Mouse (Mus musculus) A20 (cell line): ENCODE results near the gene Polr3a.
"Not testable (repeated sequence)": the region's sequence is repeated elsewhere in the genome, so short reads cannot be mapped to it uniquely, and the experiment has no call there.

Source experiments
- DNase-seq: peaks from one replicate; pipeline ENCODE4 v3.0.0-alpha.2; 2011; ENCODE audit warnings: low read depth, low spot score

Polr3a gene

GRCm38 (mm10) chr14:24493256-24493655 lies 6.4 kb upstream of the Polr3a start:
- no peak for DNase-seq

- DNase-seq = peak; percentile 48
Measured at GRCm38 (mm10) chr14:24491266-24491981, 4.6 kb upstream of the Polr3a start.

GRCm38 (mm10) chr14:24490468-24491265 lies 3.8 kb upstream of the Polr3a start:
- DNase-seq = peak; percentile 95

- DNase-seq = not testable (repeated sequence)
Measured at GRCm38 (mm10) chr14:24489772-24490171, 2.9 kb upstream of the Polr3a start.

- no peak for DNase-seq
Measured at GRCm38 (mm10) chr14:24486241-24486767, 554 bp downstream of the Polr3a start.

- DNase-seq = no peak
Measured at GRCm38 (mm10) chr14:24468806-24469205, 18.1 kb downstream of the Polr3a start.

- DNase-seq = peak; percentile 92
Measured at GRCm38 (mm10) chr14:24458191-24458590, 28.7 kb downstream of the Polr3a start.

GRCm38 (mm10) chr14:24443529-24443928 lies 43.3 kb downstream of the Polr3a start:
- DNase-seq = not testable (repeated sequence)
